Mouse (Mus musculus) urinary bladder, postnatal 36 days (tissue): ENCODE measurements at regions not wholly inside any gene's neighbourhood (a gene's known extent, or its start where the extent isn't known, plus 50 kb on each side); places are given as distances from the start of the nearest gene placed in this dataset.
A peak's percentile ranks its signal among the peaks of the same experiment; 100 is the strongest.

Experiments used
- DNase-seq, 2 experiments: peaks; one replicate each; pipeline ENCODE4 v3.0.0; 2022; ENCODE audit warnings: low spot score in 2 of 2, mixed read lengths in 1 of 2

DNA sequence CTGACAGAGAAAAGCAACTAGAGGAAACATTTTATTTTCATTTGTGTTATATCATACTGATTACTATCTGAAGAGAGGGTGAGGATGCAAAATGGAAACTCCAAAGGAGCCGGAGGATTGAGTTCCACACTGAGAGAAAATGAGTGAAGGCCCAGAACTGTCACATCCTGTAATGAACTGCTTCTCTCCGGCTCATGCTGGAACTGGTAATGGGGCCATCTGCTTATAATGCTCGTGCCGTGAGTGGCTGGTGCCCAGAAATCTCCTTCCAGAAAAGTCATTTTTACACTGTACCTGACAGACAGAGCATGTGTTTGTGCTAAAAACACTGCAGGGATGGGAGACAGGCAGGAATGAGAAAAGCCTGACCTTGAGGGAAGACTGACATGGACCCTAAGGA lies 483.5 kb upstream of the Pkdcc start:
- no peak for DNase-seq

GRCm38 (mm10) chr17:82742445-82742844 lies 472.6 kb upstream of the Pkdcc start:
- DNase-seq, result no peak

GRCm38 (mm10) chr17:82757400-82757799 lies 457.7 kb upstream of the Pkdcc start:
- DNase-seq, result no peak

DNA sequence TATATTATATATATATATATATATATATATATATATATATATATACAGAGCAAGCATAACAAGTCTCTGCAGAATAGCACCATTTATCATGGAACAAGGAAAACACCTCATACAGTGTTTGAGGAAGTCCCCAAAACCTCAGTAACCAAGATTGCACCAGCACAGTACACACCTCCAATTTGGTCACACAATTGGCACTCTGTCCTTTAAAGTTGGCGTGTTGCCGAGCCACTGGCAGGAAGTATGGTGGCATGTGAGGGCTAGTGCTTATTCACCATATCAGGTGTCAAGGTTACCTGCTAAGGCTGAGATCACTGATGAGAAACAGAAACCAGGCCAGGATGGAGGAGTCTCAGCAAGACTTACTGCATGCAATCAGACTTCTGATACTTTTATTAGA lies 436.0 kb upstream of the Pkdcc start:
- DNase-seq, result no peak

DNA sequence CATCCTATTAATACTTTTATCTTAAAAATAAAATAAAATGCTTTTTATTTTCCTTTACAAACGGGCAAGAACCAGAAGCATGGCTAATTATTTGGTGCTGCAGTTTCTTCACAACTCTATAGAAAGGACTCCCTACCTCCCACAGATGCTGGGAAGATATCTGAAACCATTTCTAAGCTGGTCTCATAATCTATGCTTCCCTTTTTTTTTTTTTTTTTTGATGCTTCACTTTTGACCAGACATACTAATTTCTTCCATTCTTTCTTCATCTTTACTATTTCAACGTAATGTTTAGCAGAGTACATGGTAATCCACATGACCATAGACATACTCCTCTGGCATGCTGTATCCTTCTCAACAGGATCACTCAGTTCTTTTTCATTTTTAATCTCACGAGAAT lies 393.0 kb upstream of the Pkdcc start:
- DNase-seq, result no peak

DNA sequence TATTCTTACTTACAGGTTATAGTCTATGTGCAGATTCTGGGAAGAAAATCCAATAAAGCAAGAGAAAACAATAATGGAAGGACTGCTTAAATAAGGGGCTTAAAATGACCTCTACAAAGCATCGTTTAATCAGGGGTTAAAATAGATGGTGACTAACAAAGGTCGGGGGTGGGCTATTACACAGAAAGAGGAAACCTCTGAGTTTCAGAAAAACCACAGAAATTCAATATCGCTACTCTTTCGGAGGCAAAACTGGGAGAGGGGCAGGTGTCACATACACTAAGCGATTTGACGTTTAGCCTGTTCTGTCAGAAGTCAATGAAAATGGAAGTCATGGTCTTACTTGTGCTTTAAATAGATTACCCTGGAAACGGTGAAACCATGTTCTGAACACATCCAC lies 391.0 kb upstream of the Pkdcc start:
- DNase-seq, result no peak

GRCm38 (mm10) chr17:82824619-82825018 lies 390.5 kb upstream of the Pkdcc start:
- no peak for DNase-seq

GRCm38 (mm10) chr17:82827170-82827569 lies 387.9 kb upstream of the Pkdcc start:
- DNase-seq, result no peak

- no peak for DNase-seq
These were observed 387.3 kb upstream of the Pkdcc start for GRCm38 (mm10) chr17:82827841-82828240.

DNA sequence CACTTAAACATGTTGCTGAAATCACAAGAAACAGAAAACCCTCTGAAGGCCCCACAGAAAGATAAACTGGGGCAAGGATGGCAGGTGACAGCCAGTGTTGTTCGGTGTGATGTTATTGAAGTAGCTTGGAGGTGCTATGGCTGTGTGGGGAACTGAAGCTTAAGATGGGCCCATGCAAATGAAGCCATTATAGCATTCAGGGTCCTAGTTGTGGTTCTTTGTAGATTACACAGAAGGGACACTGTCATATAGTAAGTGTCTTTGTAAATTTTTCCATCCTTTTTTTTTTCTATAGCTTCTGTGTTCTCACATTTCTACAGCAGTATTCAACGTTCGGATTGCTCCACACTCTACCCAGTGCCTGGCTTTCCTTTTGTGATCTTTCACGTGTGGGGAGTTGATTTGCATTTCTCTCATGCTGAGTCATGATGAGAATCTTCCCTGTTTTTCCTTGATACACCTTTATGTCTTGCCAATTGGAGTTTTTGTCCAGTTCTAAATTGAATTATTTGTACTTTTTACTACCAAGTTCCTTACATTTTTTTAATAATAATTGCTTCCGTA lies 386.6 kb upstream of the Pkdcc start:
- no peak for DNase-seq

DNA sequence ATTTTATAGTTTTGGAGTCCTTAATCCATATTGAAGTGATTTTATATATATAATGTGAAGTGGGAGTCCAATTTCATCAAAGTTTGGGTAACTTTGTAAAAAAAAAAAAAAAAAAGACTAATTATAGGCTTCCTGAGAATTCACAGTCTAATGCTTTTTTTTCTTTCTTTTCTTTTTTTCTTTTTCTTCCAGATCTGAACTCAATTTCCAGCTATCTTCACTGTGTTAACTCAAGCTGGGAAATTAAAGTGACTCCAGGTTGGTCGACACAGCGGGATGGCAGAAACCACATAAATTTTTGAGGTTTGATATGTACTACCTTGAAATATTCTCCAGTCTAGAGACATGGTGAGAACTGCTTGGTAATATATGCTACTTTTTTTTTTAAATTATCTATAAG lies 385.7 kb upstream of the Pkdcc start:
- no peak for DNase-seq

- no peak for DNase-seq
These were observed 380.9 kb upstream of the Pkdcc start for GRCm38 (mm10) chr17:82834177-82834576.

DNA sequence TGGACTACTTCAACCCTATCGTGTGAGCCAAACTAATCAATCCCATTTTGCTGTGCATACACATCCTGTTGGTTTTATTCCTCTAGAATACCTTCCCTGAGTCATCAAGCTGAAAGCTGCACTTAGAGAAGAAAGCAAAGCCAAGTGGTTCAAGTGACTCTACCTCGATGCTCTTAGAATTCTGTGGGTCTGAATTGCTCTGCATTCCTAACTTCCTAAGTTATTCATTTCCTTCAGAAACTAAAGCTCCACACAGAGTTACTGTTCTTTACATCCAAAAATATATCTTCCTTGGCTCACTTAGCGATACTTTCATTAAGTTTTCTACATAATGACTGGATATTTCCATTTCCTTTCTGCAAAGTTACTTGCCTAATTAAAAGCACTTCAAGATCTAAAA lies 379.0 kb upstream of the Pkdcc start:
- DNase-seq, result no peak

DNA sequence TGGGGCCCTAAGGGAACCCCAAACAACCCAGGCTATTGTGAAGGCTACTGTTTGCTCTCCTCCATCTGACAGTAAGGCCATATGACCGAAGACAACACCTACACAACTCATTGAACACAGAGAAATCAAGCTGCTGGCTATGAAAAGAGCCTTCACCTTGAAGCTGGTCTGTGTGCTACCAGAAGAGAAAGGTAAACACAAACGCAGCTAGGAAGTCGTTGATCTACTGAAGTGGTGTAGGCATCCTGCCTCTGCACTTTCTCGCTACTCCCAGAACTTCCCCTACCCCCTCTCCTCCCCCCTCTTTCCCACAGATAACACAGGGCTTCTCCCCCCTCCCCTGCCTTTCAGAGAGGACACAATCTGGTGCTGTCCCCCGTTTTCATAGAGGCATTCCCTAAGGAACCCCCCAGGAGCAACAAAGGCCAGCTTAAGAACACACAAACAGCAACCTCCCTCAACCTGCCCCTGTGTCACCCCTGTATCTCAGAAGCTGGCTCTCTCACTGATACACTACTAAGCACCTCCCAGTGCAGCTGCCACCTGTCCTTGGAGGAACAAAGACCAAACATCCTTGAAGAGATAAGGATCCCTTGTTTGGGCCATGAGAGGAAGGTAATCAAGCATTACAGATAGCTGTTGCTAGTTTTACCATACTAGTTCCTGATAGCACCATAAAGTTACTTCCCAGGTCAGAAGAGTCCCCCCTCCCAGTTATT lies 368.2 kb upstream of the Pkdcc start:
- DNase-seq, result no peak

DNA sequence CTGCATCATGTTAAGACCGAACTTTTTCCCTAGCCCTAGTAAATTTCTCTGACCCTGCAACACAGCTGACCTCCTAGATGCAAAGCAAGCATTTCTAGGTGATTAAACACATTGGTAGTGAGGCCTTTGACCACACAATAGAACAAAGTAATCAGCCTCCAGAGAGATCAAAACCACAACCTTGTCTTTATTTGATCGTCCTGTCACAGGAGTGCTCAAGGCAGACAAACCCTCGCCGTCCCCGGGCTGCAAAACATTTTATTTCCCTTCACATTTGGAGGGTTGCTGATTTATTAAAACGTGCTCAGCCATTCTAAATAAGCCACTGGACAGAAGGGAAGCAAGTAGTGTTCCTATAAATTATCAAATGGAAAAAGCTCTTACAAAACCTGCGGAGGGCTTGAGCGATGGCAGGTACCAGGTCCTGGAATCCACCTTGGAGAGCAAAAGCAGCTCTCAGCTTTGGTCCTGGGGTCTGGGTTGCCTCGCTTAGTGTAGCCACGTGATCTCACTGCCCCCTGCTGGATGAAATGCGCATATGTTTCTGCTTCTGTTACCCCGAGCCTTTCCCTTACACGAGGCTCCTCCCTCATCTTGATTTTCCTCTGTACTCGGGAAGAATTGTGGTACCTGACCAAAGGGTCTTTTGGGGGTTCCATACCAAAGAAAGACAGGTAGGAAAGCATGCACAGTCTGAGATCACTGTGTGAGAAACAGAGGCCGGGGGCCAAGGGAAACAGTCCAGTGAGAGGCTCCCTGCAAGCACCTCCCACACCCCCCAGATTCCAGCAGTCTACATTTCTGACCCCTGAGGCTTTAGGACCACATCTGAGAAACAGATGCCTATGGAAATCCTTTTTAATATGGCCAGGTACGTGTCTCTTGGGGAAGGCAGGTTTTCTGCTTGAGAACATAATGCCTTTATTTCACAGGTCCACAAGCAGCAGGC lies 357.6 kb upstream of the Pkdcc start:
- DNase-seq, result peak; percentile 49 to 67

DNA sequence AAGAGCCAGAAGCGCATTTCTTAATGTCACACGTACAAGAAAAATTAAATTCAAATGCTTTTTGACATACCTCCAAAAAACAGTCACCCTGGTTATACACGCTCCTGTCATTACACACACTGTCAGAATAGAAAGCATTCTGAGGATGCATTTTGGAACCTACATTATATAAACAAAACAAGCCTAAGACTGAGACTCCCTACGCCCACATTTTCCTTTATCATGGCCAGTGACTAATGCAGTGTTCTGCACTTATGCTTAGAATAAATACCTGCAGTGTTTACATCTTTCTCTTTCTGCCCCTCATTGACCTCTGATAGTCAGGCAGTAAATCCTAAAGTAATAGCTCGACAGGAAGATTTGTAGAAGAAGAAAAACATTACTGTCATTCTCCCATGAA lies 354.7 kb upstream of the Pkdcc start:
- DNase-seq, result no peak

DNA sequence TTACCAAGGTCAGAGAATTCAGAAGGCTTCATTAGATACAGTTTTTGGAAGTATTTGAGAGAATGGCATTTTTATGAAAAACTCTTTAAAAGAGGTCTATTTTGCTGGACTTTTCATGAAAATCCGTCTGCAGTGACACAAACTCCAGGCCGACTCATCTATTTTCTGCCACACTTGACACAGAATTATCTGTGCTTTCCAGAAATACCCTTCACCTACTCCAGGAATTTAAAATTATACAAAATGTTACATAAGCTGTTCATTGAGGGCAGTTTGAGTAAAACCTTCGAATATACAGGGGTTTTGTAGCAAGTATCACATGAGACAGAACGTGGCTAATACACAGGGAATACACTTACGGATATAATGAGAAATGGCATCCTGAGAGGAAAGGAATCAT lies 354.1 kb upstream of the Pkdcc start:
- no peak for DNase-seq

DNA sequence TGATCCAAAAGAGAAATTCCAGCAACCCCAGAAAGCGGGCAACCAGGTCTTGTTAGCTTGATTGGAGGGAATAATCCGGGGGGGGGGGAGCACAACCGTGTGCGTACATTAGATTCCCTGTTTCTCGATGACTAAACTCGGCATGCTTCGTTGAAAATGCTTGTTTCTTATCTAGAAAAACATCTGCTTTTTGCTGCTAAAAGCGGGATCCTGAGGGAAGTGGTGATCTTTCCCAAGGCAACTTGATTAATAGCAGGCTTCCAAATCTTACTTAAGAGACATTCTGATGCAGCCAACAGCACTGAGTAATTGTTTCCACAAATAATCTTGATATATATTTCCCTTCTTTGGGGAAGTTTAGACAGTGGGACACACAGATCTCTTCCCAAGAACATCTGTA lies 338.0 kb upstream of the Pkdcc start:
- no peak for DNase-seq

DNA sequence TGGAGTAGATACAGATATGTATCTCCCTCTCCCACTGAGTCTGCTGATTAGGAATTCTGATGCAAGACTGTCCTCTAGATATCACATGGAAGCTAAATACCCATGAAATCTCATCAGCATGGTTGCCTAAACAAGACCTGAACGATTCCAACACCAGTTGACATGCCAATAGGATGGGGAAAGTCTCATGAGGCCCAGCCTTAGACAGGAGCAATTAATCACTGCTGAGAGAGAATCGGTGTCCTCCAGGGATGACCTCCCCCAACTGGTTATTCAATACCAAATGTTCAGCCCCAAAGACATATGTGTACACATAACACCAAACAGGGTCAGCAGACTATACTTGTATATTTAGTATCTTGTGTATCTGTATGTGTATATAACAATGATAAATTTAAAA lies 314.5 kb upstream of the Pkdcc start:
- no peak for DNase-seq

DNA sequence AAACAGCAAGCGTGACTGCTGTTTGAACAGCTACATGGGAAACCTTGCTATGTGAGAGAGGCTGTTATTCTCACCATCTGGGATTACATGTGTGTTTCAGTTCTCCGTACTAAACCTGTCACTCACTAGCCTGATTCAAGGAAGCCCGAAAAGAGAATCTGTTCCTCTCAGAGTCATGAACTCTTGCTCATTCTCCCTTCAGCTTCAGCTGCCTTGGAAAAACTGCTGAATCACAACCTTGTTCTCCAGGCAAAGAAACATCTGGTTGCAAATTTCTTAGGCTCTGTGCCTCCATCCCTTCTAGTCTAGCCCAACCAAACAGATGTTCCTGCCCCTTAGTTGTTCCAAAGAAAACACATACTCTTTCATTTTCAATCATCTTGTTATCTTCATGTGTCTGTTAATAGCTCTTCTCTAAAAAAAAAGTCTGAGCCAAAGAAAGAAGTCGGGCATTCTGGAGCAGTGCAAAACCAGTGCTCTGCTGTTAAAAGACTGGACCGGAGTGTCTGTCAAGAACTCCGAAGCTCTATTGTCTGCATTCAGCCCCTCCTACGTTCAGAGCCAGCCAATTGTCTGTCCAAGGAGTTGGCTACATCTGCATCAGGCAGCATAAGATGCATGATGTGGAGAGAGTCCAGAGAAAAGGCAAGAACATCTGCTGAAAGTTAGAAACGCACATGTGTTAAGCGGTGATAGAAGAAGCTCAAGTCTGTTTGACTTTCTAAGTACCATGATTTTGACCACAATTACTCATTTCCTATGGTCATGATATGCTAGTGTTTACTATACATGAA lies 313.8 kb upstream of the Pkdcc start:
- DNase-seq, result no peak

DNA sequence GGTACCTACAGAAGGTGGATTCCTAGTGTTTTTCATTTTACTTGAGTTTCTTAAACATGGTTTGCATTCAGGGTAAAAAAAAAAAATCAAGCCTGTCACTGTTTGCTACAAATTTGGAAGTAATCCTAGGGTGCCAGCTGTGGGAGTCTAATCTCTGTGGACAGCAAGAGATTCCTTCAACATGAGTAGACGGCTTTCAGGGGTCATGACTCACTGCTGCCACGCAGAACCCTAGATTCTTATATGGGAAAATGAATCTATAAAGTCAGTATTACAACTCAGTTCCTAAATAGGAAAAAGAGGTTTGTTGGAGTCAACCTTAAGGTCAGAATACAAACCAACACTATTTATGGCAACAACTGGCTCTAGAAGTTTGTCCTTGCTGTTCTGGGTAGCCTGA lies 310.1 kb upstream of the Pkdcc start:
- DNase-seq, result no peak

- DNase-seq, result no peak
These were observed 309.6 kb upstream of the Pkdcc start for GRCm38 (mm10) chr17:82905483-82905882.
